Mouse (Mus musculus) small intestine, adult 2 months (tissue): ENCODE data around the gene Tm4sf19. TPM values are rescaled to one million over a fixed set of nuclear protein-coding genes. Genes with fewer than 3 reads are reported as not detected.
"Not testable (repeated sequence)": the region's sequence is repeated elsewhere in the genome, so short reads cannot be mapped to it uniquely, and the experiment has no call there.

Experiments used
- H3K27ac ChIP-seq: fragments of 200-500 bp; 2 replicates; pipeline ENCODE4 v1.5.1; 2012; ENCODE audit warnings: low read depth, low read length, control low read depth, inconsistent platforms; ENCODE audit not compliant: insufficient read depth
- H3K27me3 ChIP-seq: fragments of 200-500 bp; 2 replicates; pipeline ENCODE4 v1.6.1; 2012; ENCODE audit warnings: mild to moderate bottlenecking, moderate library complexity, low read length, inconsistent platforms; ENCODE audit not compliant: control insufficient read depth, insufficient read depth
- H3K36me3 ChIP-seq: fragments of 200-500 bp; 2 replicates; pipeline ENCODE4 v1.6.1; 2012; ENCODE audit warnings: mild to moderate bottlenecking, low read length, control low read depth, inconsistent platforms; ENCODE audit not compliant: control insufficient read depth, insufficient read depth
- H3K4me1 ChIP-seq: fragments of 200-500 bp; 2 replicates; pipeline ENCODE4 v1.6.1; 2012; ENCODE audit warnings: low read length, inconsistent platforms, mixed read lengths; ENCODE audit not compliant: control insufficient read depth, insufficient read depth, insufficient read length
- H3K4me3 ChIP-seq: fragments of 200-500 bp; 2 replicates; pipeline ENCODE4 v1.5.1; 2012; ENCODE audit warnings: low read depth, mild to moderate bottlenecking, control low read depth, inconsistent platforms, low read length, moderate library complexity
- CTCF ChIP-seq: fragments of 200-500 bp; IDR thresholded peaks from 2 replicates; pipeline ENCODE4 v1.5.1; 2012; ENCODE audit warnings: low read depth, mild to moderate bottlenecking, control low read depth, inconsistent platforms, low read length, moderate library complexity, mixed read lengths; ENCODE audit not compliant: insufficient replicate concordance, insufficient read length; ENCODE audit errors: extremely low read depth
- POLR2A ChIP-seq: fragments of 200-500 bp; IDR thresholded peaks from 2 replicates; pipeline ENCODE4 v1.6.1; 2012; ENCODE audit warnings: low read depth, mild to moderate bottlenecking, control low read depth, inconsistent platforms, low read length, moderate library complexity
- WGBS: fragments of 180-500 bp; shearing (Covaris S2); methylation state at CpG from one replicate; pipeline ENCODE4 v1.1.7; 2018; 5-methylcytosine and 5-hydroxymethylcytosine counted together
- polyA plus RNA-seq: library from polyadenylated mRNA; depleted of rRNA; stranded (reverse); fragments of >200 nt; gene quantifications from 2 replicates; pipeline ENCODE4 v1.2.3, GENCODE M21; 2012

Tm4sf19 gene
- polyA plus RNA-seq, 1 experiment, result 0.35 TPM

- H3K36me3 ChIP-seq, result peaks cover 11% of the 10 kb centered on the region
- H3K27me3 ChIP-seq, result no peaks in the 10 kb centered on the region
- H3K4me1 ChIP-seq, result peaks cover 7% of the 10 kb centered on the region
- no peak overlapping the region for H3K27ac ChIP-seq
- 98% methylated on average over 1 of the region's 1 CpGs for WGBS
- TF ChIP-seq POLR2A (no peak), CTCF (no peak)
- H3K4me3 ChIP-seq, result no peak overlapping the region
These were observed 37.0 kb downstream of the Tm4sf19 start for GRCm38 (mm10) chr16:32437266-32437665.

- Histone ChIP-seq H3K4me1 (peaks cover 14% of the 10 kb centered on the region), H3K4me3 (no peak overlapping the region), H3K36me3 (peaks cover 10% of the 10 kb centered on the region), H3K27ac (no peak overlapping the region), H3K27me3 (no peaks in the 10 kb centered on the region)
- WGBS, result 89% methylated on average over 3 of the region's 3 CpGs
- TF ChIP-seq CTCF (no peak), POLR2A (no peak)
These were observed 41.1 kb downstream of the Tm4sf19 start for GRCm38 (mm10) chr16:32441432-32441831.

- WGBS, result 73% methylated on average over 3 of the region's 3 CpGs
- Histone ChIP-seq H3K4me1 (peaks cover 22% of the 10 kb centered on the region), H3K27ac (peak overlapping the region; percentile 91; the same call in 1 of the 2 replicates)
- not testable (repeated sequence) for H3K27me3 ChIP-seq, H3K36me3 ChIP-seq, H3K4me3 ChIP-seq
These were observed 44.3 kb downstream of the Tm4sf19 start for GRCm38 (mm10) chr16:32444615-32445014.

GRCm38 (mm10) chr16:32445558-32445957 lies 45.3 kb downstream of the Tm4sf19 start:
- peaks cover 24% of the 10 kb centered on the region for H3K4me1 ChIP-seq

GRCm38 (mm10) chr16:32446563-32447138 lies 46.3 kb downstream of the Tm4sf19 start:
- TF ChIP-seq CTCF, result no peak
- no peak for TF ChIP-seq POLR2A
- peak overlapping the region; percentile 83 for H3K27ac ChIP-seq

More at GRCm38 (mm10) chr16:32445558-32445957, 45.3 kb downstream of the Tm4sf19 start:
- no peak for TF ChIP-seq POLR2A
- TF ChIP-seq CTCF, result no peak
- Histone ChIP-seq H3K27me3 (no peaks in the 10 kb centered on the region), H3K27ac (peak overlapping the region; percentile 91), H3K4me3 (no peak overlapping the region), H3K36me3 (peaks cover 4% of the 10 kb centered on the region)
- 76% methylated on average over 1 of the region's 1 CpGs for WGBS

GRCm38 (mm10) chr16:32449665-32450064 lies 49.4 kb downstream of the Tm4sf19 start:
- Histone ChIP-seq H3K4me3 (no peak overlapping the region), H3K27me3 (no peaks in the 10 kb centered on the region), H3K4me1 (peaks cover 22% of the 10 kb centered on the region; the same call in 1 of the 2 replicates), H3K27ac (peak overlapping the region; percentile 84), H3K36me3 (peaks cover 18% of the 10 kb centered on the region)
- TF ChIP-seq CTCF, result no peak
- TF ChIP-seq POLR2A, result no peak
- WGBS, result 45% methylated on average over 3 of the region's 3 CpGs

More at GRCm38 (mm10) chr16:32446563-32447138, 46.3 kb downstream of the Tm4sf19 start:
- Histone ChIP-seq H3K4me1 (peaks cover 24% of the 10 kb centered on the region), H3K27me3 (no peaks in the 10 kb centered on the region), H3K4me3 (no peak overlapping the region), H3K36me3 (peaks cover 1% of the 10 kb centered on the region)
- 51% methylated on average over 2 of the region's 2 CpGs for WGBS

- Histone ChIP-seq H3K36me3 (peaks cover 21% of the 10 kb centered on the region), H3K27me3 (no peaks in the 10 kb centered on the region), H3K4me3 (no peak overlapping the region), H3K4me1 (peaks cover 22% of the 10 kb centered on the region; the same call in 1 of the 2 replicates), H3K27ac (peak overlapping the region; percentile 84)
- TF ChIP-seq POLR2A (no peak), CTCF (no peak)
- 85% methylated on average over 2 of the region's 2 CpGs for WGBS
These were observed 49.8 kb downstream of the Tm4sf19 start for GRCm38 (mm10) chr16:32450133-32450532.
